Mouse (Mus musculus): ENCODE results near the gene Cdkn1b. TPM values are rescaled to one million over a fixed set of nuclear protein-coding genes. Genes with fewer than 3 reads are reported as not detected.

The Cdkn1b gene
- total RNA-seq, 2 experiments from 2014 or later: 90.5 to 117 TPM

DNA sequence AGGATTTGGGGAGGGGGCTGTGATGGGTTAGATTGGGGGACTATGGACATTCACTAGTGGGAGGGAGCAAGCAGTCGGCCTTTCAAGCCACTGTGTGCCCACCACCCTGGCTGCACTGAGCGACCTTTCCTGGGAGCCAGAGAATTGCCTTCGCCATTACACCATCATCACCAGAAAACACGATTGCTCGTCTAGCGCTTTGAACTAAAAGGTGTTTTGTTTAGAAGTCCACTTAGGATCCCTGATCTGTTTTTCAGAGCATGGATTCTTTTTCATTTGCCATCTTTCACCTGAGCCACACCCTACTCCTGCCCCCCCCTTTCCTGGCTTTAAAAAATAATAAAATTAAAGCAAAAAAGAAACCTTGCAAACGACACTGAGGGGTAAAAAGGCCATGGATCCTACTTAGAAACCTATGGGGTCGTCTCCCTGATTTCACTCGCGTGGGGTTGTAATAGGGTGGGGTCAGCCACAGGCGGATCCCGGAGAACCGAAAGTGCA, 7.4 kb downstream of the Cdkn1b start:
- ATAC-seq (replicated peaks; ENCODE audit: low FRiP score, poor library complexity, severe bottlenecking): no peak

DNA sequence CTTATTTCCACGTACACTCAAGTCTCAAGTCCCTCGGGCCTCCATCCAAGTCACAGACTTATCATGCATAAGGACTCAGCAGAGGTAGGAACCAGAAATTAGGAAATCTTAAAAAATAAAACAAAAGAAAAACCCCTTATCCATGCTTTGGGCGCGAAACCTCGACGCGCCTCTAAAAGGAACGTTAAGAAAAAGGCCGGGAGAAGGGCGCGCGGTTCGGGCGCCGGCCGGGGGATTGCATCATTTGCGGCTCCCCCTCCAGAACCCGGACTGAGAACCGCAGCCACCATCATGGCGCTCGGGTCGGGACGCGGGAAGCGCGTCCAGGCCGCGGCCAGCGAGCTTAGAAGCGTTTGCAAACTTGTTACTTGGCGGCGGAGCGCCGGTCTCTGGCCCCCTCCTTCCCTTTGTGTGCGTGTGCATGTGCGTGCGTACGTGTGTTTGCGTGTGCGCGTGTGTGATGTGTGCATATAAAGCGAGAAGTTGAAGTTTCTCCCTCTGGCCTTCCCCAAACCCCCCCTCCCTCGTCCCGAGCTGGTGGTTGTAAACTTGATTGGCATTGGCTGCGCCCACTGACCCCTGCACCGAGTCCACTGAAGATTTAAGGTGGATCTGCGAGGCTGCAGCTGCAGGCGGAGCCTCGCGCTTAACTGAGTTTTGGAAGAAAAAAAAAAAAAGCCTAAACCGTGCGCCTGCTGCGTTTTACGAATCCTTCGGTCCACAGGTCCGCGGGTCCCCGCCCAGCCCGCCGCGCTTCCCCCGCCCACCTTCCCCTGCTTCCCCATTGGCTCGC, 8.1 kb downstream of the Cdkn1b start:
- ATAC-seq (replicated peaks; ENCODE audit: low FRiP score, poor library complexity, severe bottlenecking): peak; percentile 65

DNA sequence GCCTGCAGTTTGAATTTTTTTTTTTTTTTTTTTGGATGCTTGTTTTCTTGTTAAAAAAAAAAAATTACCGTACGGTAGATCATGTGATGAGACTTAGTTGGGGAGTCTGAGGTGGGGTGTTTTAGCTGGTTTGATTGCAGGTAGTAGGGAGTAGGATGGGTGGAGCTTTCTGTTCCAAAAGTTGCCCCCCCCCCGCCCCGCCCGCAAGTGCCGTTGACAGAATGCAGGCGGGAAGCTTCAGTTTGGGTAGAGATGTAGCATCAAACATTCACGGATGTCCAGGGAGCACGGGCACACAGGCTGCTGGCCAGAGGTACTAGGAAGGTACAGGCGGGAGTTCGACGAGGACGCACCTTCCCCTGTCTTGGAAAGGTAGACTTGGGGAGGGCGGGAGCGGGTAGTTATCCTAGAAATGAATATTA, 8.7 kb downstream of the Cdkn1b start:
- ATAC-seq (replicated peaks; ENCODE audit: low FRiP score, poor library complexity, severe bottlenecking): peak; percentile 39

DNA sequence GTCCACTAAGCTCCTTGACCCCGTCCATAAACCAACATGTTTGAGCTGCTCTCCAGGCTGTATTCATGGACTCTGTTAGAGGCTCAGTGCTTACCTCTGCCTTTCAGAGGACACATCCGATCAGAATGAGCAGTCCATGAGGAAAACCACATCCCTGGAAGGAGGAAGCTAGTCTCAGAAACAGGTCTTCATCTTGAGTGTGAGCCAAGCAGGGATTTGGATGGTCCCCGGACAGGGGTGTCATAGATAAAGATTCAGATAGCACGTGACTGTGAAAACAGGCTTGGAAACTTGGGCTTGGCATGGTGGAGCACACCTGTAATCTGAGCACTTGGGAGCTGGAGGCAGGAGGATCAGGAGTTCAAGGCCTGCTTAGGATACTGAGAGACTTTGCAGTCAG, 9.7 kb downstream of the Cdkn1b start:
- 0 out of 2 replicates have a peak, but pooled peaks have one; percentile 7 for ATAC-seq (replicated peaks; ENCODE audit: low FRiP score, poor library complexity, severe bottlenecking)

DNA sequence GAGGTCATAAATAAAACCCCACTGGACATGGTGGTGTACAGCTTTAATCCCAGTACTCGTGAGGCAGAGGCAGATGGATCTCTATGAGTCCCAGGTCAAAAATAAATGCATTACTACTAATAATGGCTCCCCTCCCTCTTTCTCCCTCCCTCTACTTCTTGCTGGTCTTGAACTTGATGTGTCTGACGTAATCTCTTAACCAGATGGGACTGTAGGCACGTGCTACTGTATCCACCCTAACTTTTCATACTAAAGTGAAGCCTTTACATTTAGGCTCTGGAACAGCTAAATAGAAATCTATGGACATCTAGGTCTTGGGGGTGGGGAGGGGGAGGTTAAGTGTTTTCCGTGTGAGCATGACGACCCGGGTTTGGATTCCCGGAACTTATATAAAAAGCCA, 10.2 kb downstream of the Cdkn1b start:
- ATAC-seq (replicated peaks; ENCODE audit: low FRiP score, poor library complexity, severe bottlenecking): no peak

DNA sequence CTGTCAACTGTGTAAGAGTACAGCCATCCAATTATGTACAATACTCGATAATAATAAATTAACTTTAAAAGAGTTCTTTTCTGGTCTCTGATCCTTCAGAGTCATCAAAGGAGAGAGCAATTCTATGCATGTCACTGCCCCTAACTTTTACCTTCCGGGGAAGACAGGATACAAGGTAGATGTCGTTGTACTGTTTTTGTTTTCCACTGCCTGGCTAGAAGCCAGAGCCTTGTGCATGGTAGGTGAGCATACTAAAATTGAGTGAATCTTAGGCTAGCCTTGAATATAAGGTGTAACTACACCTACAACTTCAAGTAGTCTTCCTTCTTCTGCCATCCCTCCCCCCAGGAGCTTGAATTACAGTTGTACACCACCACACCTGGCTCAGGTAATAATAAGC, 10.9 kb downstream of the Cdkn1b start:
- no peak for ATAC-seq (replicated peaks; ENCODE audit: low FRiP score, poor library complexity, severe bottlenecking)

DNA sequence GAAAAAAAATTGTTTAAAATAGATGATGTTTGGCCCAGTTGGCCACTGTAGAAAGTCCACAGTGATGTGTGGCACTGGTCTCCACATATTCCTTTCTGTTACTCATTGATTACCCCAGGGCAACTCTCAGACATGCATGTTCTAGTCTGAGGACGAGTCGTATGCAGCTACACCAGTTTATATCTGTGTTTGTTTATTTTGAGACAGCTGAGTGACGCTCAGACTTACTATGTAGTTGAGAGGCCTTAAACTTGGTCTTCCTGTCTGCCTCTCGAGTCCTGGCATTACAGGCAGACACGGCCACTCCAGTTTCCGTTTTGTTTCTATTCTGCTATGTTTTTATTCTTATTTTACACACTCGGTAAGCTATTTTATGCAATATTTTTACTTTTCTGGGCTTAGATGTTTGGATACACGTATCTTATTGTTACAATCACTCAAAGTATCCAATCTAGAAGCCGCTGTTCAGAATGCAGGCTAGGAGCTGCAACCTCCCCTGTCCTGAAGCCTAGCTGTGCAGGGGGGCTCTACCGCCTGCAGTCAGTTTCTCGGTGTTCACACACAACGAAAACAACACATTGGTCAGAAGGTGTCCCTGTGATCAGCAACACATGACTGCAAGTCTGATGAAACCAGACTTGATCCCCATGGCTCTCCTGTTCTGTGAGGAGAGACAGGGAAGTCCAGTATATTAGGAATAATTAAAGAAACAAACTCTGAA, 12.4 kb downstream of the Cdkn1b start:
- no peak for ATAC-seq (replicated peaks; ENCODE audit: low FRiP score, poor library complexity, severe bottlenecking)

DNA sequence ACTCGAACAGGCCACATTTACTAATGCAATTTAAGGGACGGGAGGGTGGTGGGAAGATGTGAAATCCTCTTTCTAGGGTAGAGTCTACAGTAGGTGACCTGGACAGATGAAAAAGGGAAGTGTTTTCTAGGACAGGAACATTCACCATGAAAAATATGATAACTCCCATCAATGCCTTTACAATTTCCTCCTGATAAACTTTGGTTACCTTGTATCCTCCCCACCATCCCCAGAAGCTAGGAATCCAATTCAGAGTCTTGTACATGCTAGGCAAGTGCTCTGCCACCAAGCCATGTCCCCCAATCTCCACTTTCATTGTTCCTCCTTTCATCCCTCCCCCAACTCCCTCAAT, 13.0 kb downstream of the Cdkn1b start:
- ATAC-seq (replicated peaks; ENCODE audit: low FRiP score, poor library complexity, severe bottlenecking): no peak

DNA sequence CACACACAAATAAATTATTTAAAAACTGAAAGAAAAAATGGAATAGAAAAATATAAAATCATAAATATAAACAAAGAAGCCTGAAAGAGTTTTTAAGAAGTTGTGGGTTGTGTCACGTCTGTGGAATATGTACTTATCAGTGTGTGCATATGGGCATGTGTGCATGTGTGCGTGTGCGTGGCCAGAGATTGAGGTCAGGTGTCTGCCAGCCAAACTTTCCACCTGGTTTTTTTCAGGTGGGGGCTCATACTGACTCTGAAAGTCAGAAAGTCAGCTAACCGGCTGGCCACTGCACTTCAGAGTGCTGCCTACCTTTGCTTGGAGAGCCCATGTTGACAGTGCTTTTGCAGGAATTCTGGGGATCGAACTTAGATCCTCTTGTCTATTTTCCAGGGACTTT, 14.1 kb downstream of the Cdkn1b start:
- no peak for ATAC-seq (replicated peaks; ENCODE audit: low FRiP score, poor library complexity, severe bottlenecking)

DNA sequence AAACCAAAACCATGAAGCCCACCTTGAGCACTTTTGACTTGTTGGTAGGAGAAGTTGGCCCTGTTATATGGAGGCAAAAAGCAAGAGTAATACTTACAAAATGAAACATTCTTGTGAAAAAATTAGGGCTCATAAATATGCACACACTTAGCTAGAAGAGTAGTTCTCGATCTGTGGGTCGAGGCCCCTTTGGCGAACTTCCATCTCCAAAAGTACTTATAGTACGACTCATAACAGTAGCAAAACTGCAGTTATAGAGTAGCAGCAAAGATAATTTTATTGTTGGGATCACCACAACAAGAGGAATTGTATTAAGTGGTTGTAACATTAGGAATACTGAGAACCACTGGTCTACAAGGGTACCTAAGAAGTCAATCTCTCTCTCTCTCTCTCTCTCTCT, 19.6 kb downstream of the Cdkn1b start:
- no peak for ATAC-seq (replicated peaks; ENCODE audit: low FRiP score, poor library complexity, severe bottlenecking)

DNA sequence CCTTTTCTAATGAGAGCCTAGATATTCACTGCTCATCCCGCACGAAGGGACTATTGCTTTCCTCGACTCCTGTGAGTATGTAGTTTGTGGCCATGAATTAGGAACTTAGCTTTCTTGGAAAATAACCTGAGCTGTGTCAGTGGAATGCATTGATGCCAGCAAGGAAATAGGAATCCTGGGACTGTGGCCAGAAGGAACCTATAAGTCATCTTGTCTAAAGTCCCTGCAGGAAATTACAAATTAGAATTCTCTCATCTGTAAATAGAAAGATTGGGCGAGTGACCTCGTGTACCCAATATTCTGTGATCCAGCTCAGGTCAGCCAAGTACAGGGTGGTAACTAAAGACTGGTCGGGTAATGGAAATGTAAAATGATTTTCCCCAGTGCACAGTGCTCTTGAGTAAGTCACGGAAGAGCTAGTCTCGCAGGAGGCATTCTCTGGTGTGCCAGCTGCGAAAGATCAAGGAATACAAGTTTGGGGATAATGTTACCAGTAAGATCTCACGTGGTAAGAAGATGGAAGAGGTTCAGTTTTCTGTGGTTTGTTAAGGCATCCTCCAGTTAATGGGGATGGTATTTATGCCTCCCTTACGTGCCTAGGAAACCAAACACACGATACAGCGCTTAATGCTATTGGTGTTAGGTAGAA, 23.7 kb downstream of the Cdkn1b start:
- no peak for ATAC-seq (replicated peaks; ENCODE audit: low FRiP score, poor library complexity, severe bottlenecking)

DNA sequence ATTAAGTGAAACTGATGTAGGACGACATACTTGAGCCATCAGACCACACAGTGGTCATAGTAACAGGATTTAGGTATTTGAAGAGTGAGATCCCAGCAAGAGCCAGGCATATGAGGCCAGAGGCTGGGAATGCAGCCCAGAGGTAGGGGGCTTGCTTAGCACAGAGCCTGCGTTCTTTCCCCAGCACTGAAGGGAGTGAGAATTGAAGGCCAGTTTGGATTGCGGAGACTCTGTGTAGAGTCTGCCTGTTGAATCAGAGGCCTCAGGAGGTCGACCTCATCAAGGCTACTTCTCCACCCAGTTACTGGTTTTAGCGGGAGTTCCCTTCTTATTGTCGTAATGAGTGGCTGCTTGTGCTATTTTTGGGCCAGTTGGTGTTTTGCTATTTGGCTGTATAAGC, 25.9 kb downstream of the Cdkn1b start:
- no peak for ATAC-seq (replicated peaks; ENCODE audit: low FRiP score, poor library complexity, severe bottlenecking)

DNA sequence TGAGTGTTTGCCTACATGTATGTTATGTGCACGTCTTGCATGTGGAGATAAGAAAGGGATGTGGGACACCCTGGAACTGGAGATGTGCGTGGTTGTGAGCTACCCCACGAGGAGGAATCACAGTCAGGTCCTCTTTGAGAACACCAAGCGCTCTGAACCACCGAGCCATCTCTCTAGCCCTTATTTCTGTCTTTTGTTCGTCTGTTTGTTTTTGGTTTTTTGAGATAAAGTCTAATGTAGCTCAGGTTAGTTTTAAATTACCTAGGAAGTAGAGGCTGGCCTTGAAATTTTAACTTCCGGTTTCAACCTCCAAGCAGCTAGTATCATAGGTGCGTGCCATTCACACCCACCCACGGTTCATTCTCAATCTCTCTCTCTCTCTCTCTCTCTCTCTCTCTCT, 26.7 kb downstream of the Cdkn1b start:
- no peak for ATAC-seq (replicated peaks; ENCODE audit: low FRiP score, poor library complexity, severe bottlenecking)

DNA sequence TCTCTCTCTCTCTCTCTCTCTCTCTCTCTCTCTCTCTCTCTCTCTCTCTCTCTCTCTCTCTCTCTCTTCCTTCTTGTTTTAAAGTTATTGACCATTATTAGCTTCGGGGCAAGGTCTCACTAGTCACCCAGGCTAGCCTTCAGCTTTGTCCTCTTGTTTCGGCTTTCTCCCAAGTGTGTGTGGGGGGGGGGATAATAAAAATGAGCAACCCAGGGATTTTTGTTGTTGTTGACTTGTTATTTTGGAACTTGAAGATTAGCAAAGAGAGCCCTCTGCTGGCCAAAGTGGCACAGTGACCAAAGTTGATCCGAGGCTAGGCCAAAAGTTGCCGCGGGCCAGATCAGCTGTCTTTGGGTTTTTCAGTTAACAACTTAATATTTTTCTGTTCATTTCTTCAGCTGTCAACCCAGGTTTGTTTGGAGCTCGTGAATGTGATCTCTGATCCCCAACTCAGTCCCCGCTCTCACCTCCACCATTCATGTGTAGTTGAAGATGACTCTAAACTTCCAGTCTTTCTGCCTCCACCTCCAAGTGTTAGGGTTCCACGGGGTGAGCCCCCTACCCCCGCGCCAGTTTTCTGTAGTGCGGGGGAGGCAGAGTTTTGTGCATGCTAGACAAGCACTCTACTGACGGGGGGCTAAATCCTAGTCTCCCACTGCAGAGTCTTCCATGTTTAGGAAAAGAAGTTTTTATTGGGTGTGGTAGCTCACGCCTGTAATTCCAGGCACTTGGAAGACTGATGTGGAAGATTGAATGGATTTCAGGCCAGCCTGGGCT, 27.3 kb downstream of the Cdkn1b start:
- ATAC-seq (replicated peaks; ENCODE audit: low FRiP score, poor library complexity, severe bottlenecking): peak; percentile 55; the same call in 1 of the 2 replicates

DNA sequence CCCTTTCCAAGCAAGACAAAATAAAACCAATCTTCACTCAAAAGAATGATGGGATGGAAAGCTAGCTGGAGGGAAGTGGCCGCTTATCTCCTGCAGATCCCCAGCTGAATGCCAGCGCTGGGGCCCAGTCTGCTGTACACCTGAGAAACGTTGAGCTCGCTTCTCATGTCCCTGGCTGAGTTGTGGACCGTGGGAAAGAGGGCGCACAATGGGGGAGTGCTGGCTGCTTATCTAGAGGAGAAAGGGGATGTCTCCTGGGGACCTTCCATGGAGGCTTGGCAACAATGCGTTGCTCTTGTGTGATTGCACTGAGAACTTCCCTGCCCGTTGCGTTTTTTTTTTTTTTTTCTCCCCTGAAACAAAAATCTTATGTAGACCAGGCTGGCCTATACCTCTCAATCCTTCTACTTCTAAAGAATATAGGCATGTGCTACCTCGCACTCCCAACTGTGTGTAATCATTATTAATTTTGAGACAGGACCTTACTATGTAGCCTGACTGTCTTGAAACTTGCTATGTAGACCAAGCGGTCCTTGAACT, 28.4 kb downstream of the Cdkn1b start:
- no peak for ATAC-seq (replicated peaks; ENCODE audit: low FRiP score, poor library complexity, severe bottlenecking)

DNA sequence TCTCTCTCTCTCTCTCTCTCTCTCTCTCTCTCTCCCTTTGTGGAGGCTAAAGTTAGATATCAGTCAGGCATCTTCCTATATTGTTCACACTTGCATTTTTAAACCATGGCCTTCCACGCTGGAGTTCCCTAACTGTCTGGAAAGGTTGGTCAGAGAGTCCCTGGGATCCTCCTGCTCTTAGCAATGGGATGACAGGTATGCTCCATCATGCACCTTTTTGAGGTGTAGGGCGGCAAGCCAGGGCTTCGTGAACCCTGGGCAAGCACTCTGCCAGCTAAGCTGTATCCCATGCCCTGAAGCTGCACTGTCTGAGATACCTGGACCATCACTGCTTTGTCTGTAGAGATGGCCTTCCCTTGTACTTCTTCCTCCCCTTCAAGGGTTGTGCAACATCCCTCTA, 29.0 kb downstream of the Cdkn1b start:
- ATAC-seq (replicated peaks; ENCODE audit: low FRiP score, poor library complexity, severe bottlenecking): no peak

DNA sequence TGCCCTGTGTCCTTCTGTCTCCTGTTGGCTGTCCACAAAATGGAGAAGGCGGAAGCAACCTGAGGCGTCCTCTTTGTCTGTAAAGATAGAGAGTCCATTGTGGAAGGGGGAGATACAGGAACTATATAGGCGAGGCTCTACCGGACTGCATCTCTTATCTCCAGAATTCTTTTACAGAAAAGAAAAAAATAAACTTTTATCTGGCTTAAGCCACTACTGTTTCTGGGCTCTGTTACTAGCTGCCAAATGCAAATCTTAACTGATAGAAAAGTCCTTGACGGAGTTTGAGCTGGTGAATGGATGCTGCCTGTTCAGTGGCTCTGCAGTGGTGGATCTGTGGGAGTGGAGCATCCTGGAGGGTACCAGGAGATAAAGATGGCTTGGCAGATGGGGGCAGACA, 31.2 kb downstream of the Cdkn1b start:
- no peak for ATAC-seq (replicated peaks; ENCODE audit: low FRiP score, poor library complexity, severe bottlenecking)

DNA sequence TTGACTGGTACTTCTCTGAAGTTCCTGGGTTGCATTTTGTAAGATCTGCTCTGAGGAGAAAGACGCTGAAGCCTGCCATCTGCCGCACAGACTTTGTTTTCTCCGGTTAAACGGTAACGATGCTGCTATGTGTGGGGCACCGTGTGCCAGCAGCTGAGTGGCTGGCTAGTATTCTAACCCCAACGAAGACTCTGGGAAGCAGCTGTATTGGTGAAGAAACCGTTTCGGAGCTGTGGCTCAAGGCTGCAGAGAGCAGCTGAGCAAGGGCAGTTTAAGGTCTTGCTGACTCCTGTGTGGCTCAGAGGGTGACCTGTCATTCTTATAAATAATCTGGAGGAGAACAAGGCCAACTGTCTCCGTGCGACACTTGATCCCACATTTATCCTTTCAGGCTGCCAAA, 33.8 kb downstream of the Cdkn1b start:
- ATAC-seq (replicated peaks; ENCODE audit: low FRiP score, poor library complexity, severe bottlenecking): no peak

DNA sequence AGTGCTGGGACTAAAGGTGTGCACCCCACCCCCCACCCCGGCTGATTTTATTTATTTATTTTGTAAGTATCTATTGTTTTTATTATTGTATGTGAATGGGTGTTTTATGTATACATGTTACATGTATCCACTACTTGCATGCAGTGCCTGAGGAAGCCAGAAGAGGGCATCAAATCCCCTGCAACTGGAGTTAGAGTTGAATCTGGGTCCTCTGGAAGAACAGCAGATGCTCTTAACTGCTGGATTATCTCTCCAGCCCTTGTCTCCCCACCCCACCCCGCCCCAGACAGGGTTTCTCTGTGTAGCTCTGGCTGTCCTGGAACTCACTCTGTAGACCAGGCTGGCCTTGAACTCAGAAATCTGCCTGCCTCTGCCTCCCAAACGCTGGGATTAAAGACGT, 36.2 kb downstream of the Cdkn1b start:
- ATAC-seq (replicated peaks; ENCODE audit: low FRiP score, poor library complexity, severe bottlenecking): no peak

DNA sequence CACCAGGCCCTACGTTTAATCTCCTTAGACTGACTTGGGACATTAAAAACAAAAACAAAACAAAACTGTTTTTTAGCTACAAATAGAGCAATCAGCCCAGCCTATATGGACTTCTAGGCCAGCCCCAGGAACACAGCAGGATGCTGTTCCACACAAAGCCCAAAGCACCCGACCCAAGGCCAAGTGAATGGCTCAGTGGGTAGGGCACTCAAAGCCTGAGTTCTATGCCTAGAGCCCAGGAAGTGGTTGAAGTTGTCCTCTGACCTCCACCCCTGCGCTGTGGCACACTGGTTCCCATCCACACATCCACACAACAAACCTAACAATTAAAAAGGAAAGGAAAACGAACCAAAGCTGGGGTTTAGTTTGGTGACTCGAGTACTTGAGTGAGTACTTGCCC, 41.1 kb downstream of the Cdkn1b start:
- ATAC-seq (replicated peaks; ENCODE audit: low FRiP score, poor library complexity, severe bottlenecking): no peak

All from erythroid progenitor cell, adult 5-6 weeks (primary cell).